10 mouse cellular contexts compared by ENCODE assay signal in genomic region chr8:110705391-110706287, GRCm38 (mm10). TPM values are rescaled to one million over a fixed set of nuclear protein-coding genes. Genes with fewer than 3 reads are reported as not detected.
DNase-seq lines count a peak whose midpoint lies in the region; ATAC-seq and TF ChIP-seq lines count a peak whose summit lies in the region.
"Had no signal": no experiment of that assay in that cellular context is flagged by ENCODE, and none has a peak within 500 bp of the region (broad histone marks: within the 10 kb centered on the region; RNA-seq: fewer than 3 reads in every experiment).

No protein-coding gene starts in this region.

- ATAC-seq in megakaryocyte, adult 5-6 weeks (ENCODE audit: poor library complexity, severe bottlenecking) = no peak
- no peak for ATAC-seq in hindbrain, embryonic 14.5 days (ENCODE audit: low FRiP score)

- peak; percentile 66 for DNase-seq in gastrocnemius, adult 2 months
- DNase-seq in gastrocnemius, postnatal 14 days = no peak
- no peak for DNase-seq in hindbrain, embryonic 14.5 days (ENCODE audit: low spot score)
- peak; percentile 34 for DNase-seq in lung, postnatal 36 days
- no peak for DNase-seq in spleen, postnatal 36 days (ENCODE audit: low spot score in 2 of 2)
- DNase-seq in adrenal gland, postnatal 4 days (ENCODE audit: low spot score in 2 of 2) = no peak
- DNase-seq: kidney, adult 9 months had no signal

- no peak overlapping the region for H3K4me3 ChIP-seq in gastrocnemius, adult 2 months
- H3K4me3 ChIP-seq in megakaryocyte, embryonic 14.5 days (replicated peaks) = peak overlapping the region; percentile 76
- no peak overlapping the region for H3K4me3 ChIP-seq in hindbrain, embryonic 14.5 days (replicated peaks; ENCODE audit: low read length)
- H3K4me3 ChIP-seq: midbrain, embryonic 10.5 days had no signal

- TF ChIP-seq CTCF in gastrocnemius, adult 2 months (IDR thresholded peaks at IDR 0.05) = no peak

- no peak overlapping the region for H3K4me2 ChIP-seq in hindbrain, embryonic 14.5 days (replicated peaks)

- no peak overlapping the region for H3K9ac ChIP-seq in hindbrain, embryonic 14.5 days

- H3K9me3 ChIP-seq in megakaryocyte, embryonic 14.5 days = no peaks in the 10 kb centered on the region
- no peaks in the 10 kb centered on the region for H3K9me3 ChIP-seq in hindbrain, embryonic 14.5 days (ENCODE audit: control insufficient read depth, low read length)
- H3K9me3 ChIP-seq: midbrain, embryonic 10.5 days had no signal

- H3K4me1 ChIP-seq in megakaryocyte, embryonic 14.5 days = peaks cover 100% of the 10 kb centered on the region
- peaks cover 21% of the 10 kb centered on the region; the same call in 1 of the 2 replicates for H3K4me1 ChIP-seq in hindbrain, embryonic 14.5 days (replicated peaks; ENCODE audit: control insufficient read depth, insufficient read depth, low read length)

- WGBS in hindbrain, embryonic 14.5 days = 59% methylated on average over 14 of the region's 14 CpGs

- H3K36me3 ChIP-seq in megakaryocyte, embryonic 14.5 days (replicated peaks; ENCODE audit: low read length) = peaks cover 74% of the 10 kb centered on the region
- H3K36me3 ChIP-seq in hindbrain, embryonic 14.5 days (replicated peaks; ENCODE audit: control insufficient read depth, insufficient read depth) = 0 out of 2 replicates have a peak, but pooled peaks cover 3% of the 10 kb centered on the region

- intact Hi-C loops in gastrocnemius, adult 2 months (cut with DNase I) = no loop called here
- intact Hi-C loops in gastrocnemius, postnatal 14 days (cut with DNase I; ENCODE audit: low total_unique reads) = loop anchor here (5.0 kb wide), 1 partner anchor 38 kb away; no protein-coding TSS in a partner anchor

- no peaks in the 10 kb centered on the region for H3K27me3 ChIP-seq in megakaryocyte, embryonic 14.5 days (replicated peaks)
- no peaks in the 10 kb centered on the region for H3K27me3 ChIP-seq in hindbrain, embryonic 14.5 days (ENCODE audit: control insufficient read depth, insufficient read depth, low read length)

- peak overlapping the region; percentile 46; the same call in 1 of the 2 replicates for H3K27ac ChIP-seq in gastrocnemius, adult 2 months
- peak overlapping the region; percentile 62 for H3K27ac ChIP-seq in hindbrain, embryonic 14.5 days
- H3K27ac ChIP-seq: midbrain, embryonic 10.5 days had no signal

RNA-seq across cellular contexts. Expression of gene Mtss1l, which starts 15.6 kb away (rescaled TPM):
- 100 to 1,000 TPM in 1 of 2 experiments, 10 to 100 TPM in 1; 85.5 to 125 TPM for total RNA-seq in gastrocnemius, adult 2 months (2021)
- total RNA-seq in gastrocnemius, postnatal 14 days (2021) = 10 to 100 TPM; 44.3 to 47.6 TPM
- 149 and 562 TPM in 2 replicates for polyA plus RNA-seq in megakaryocyte, embryonic 14.5 days (2012; ENCODE audit: insufficient read depth, low replicate concordance)
- total RNA-seq in megakaryocyte, adult 5-6 weeks (2015) = 0.80 and 0.85 TPM in 2 replicates
- 0.04 and 0.41 TPM in 2 replicates for total RNA-seq in megakaryocyte, adult 5-6 weeks (2017)
- 32.9 and 36.3 TPM in 2 replicates for polyA plus RNA-seq in hindbrain, embryonic 14.5 days (2014; fragmentation: Nextera tagmentation; extraction: Ambion mirVana)
- 10 to 100 TPM; 51.6 to 53.3 TPM for total RNA-seq in adrenal gland, postnatal 4 days (2021)

Comparison
In these comparisons a context has a peak if more than half of its experiments do, and no peak if none do; other contexts are left out.
1. DNase-seq: peak in gastrocnemius, adult 2 months (single experiment) and lung, postnatal 36 days (single experiment); none in gastrocnemius, postnatal 14 days (single experiment), hindbrain, embryonic 14.5 days (single experiment), spleen, postnatal 36 days (0 of 2) and adrenal gland, postnatal 4 days (0 of 2).
2. RNA of gene Mtss1l, which starts 15.6 kb away (total RNA-seq): 85.5 to 125 TPM in gastrocnemius, adult 2 months, 51.6 to 53.3 TPM in adrenal gland, postnatal 4 days and 44.3 to 47.6 TPM in gastrocnemius, postnatal 14 days; 0.04 to 0.85 TPM in megakaryocyte, adult 5-6 weeks; every median in the first group is over 10 times any median in the second.